Comparison of ENCODE assay signal across 10 mouse cellular contexts in genomic region chr9:45589867-45590266, GRCm38 (mm10).
DNase-seq lines count a peak whose midpoint lies in the region; ATAC-seq and TF ChIP-seq lines count a peak whose summit lies in the region.
"Had no signal": no experiment of that assay in that cellular context is flagged by ENCODE, and none has a peak within 500 bp of the region (broad histone marks: within the 10 kb centered on the region; RNA-seq: fewer than 3 reads in every experiment).

No protein-coding gene starts in this region.

- ATAC-seq in forebrain, embryonic 12.5 days (ENCODE audit: low FRiP score), result no peak
- ATAC-seq in liver, embryonic 11.5 days (replicated peaks; ENCODE audit: low FRiP score), result no peak
- ATAC-seq: Patski had no signal

- no peaks in the 10 kb centered on the region for H3K36me3 ChIP-seq in forebrain, embryonic 10.5 days (replicated peaks)
- no peaks in the 10 kb centered on the region for H3K36me3 ChIP-seq in forebrain, embryonic 12.5 days (replicated peaks)
- no peaks in the 10 kb centered on the region for H3K36me3 ChIP-seq in liver, adult 2 months (ENCODE audit: control insufficient read depth, insufficient read depth, low read length)
- H3K36me3 ChIP-seq in liver, embryonic 11.5 days (ENCODE audit: control insufficient read depth, insufficient read depth, low read length), result no peaks in the 10 kb centered on the region
- H3K36me3 ChIP-seq: heart, embryonic 13.5 days had no signal

- 71% methylated on average over 3 of the region's 3 CpGs for WGBS in forebrain, embryonic 10.5 days
- WGBS in forebrain, embryonic 12.5 days, result 75% methylated on average over 3 of the region's 3 CpGs
- WGBS in liver, adult 2 months, result 62% methylated on average over 3 of the region's 3 CpGs
- WGBS in liver, embryonic 11.5 days, result 81% methylated on average over 3 of the region's 3 CpGs

- no peak overlapping the region for H3K27ac ChIP-seq in forebrain, embryonic 10.5 days
- no peak overlapping the region for H3K27ac ChIP-seq in forebrain, embryonic 12.5 days
- H3K27ac ChIP-seq in liver, adult 2 months (replicated peaks; ENCODE audit: insufficient read depth, low read depth, low read length), result no peak overlapping the region
- H3K27ac ChIP-seq in liver, embryonic 11.5 days (ENCODE audit: low read depth, low read length), result no peak overlapping the region
- H3K27ac ChIP-seq: heart, embryonic 13.5 days had no signal

- H3K9me3 ChIP-seq in forebrain, embryonic 10.5 days, result no peaks in the 10 kb centered on the region
- no peaks in the 10 kb centered on the region for H3K9me3 ChIP-seq in forebrain, embryonic 12.5 days
- no peaks in the 10 kb centered on the region for H3K9me3 ChIP-seq in liver, embryonic 11.5 days (ENCODE audit: control insufficient read depth, low read length)
- H3K9me3 ChIP-seq: heart, embryonic 13.5 days had no signal

- H3K4me2 ChIP-seq in forebrain, embryonic 12.5 days, result no peak overlapping the region
- H3K4me2 ChIP-seq in liver, embryonic 11.5 days, result no peak overlapping the region
- H3K4me2 ChIP-seq: heart, embryonic 13.5 days had no signal

- DNase-seq in forebrain, embryonic 10.5 days (ENCODE audit: extremely low spot score, low spot score), result peak; percentile 42
- peak; percentile 19 for DNase-seq in liver, adult 2 months (ENCODE audit: extremely low read depth, low read depth, low spot score)
- no peak for DNase-seq in liver, embryonic 11.5 days (ENCODE audit: low spot score)
- DNase-seq in adrenal gland, postnatal 10 days, result peak; percentile 61
- DNase-seq in embryo, embryonic 11.5 days (ENCODE audit: low read depth, low spot score), result peak; percentile 22
- DNase-seq in kidney, postnatal 4 days, result peak; percentile 72 to 77
- peak; percentile 34 for DNase-seq in right cerebral cortex, postnatal 4 days

- H3K9ac ChIP-seq in forebrain, embryonic 12.5 days, result no peak overlapping the region
- H3K9ac ChIP-seq in liver, adult 2 months (ENCODE audit: low read depth, low read length), result no peak overlapping the region
- no peak overlapping the region for H3K9ac ChIP-seq in liver, embryonic 11.5 days (ENCODE audit: low read depth, low read length)
- H3K9ac ChIP-seq: heart, embryonic 13.5 days had no signal

- no peaks in the 10 kb centered on the region; the same call in 1 of the 2 replicates for H3K4me1 ChIP-seq in forebrain, embryonic 10.5 days
- peaks cover 14% of the 10 kb centered on the region for H3K4me1 ChIP-seq in forebrain, embryonic 12.5 days
- no peaks in the 10 kb centered on the region for H3K4me1 ChIP-seq in liver, adult 2 months (ENCODE audit: control insufficient read depth, insufficient read depth, low read length)
- H3K4me1 ChIP-seq in liver, embryonic 11.5 days (replicated peaks; ENCODE audit: control insufficient read depth, insufficient read depth, low read length), result no peaks in the 10 kb centered on the region
- H3K4me1 ChIP-seq: heart, embryonic 13.5 days had no signal

- H3K79me2 ChIP-seq in liver, adult 2 months (ENCODE audit: control insufficient read depth, insufficient read depth, low read length), result no peaks in the 10 kb centered on the region

- H3K4me3 ChIP-seq in forebrain, embryonic 10.5 days, result no peak overlapping the region
- no peak overlapping the region for H3K4me3 ChIP-seq in forebrain, embryonic 12.5 days (replicated peaks)
- H3K4me3 ChIP-seq in liver, adult 2 months (ENCODE audit: insufficient read depth, low read depth, low read length), result no peak overlapping the region
- H3K4me3 ChIP-seq in liver, embryonic 11.5 days (ENCODE audit: low read depth, low read length), result no peak overlapping the region
- H3K4me3 ChIP-seq: heart, embryonic 13.5 days had no signal

- no peak for TF ChIP-seq POLR2A in liver, adult 2 months (IDR thresholded peaks at IDR 0.05; ENCODE audit: extremely low read depth, insufficient read depth, low read length)

- peak; percentile 54; the same call in 1 of the 2 replicates for TF ChIP-seq CTCF in liver, adult 2 months (IDR thresholded peaks at IDR 0.05; ENCODE audit: low read depth, low read length)

- no peaks in the 10 kb centered on the region for H3K27me3 ChIP-seq in forebrain, embryonic 10.5 days (ENCODE audit: poor library complexity, severe bottlenecking)
- H3K27me3 ChIP-seq in forebrain, embryonic 12.5 days, result 0 out of 2 replicates have a peak, but pooled peaks cover 2% of the 10 kb centered on the region
- H3K27me3 ChIP-seq in liver, adult 2 months (ENCODE audit: control insufficient read depth, insufficient read depth, low read length), result no peaks in the 10 kb centered on the region
- no peaks in the 10 kb centered on the region for H3K27me3 ChIP-seq in liver, embryonic 11.5 days (replicated peaks; ENCODE audit: control insufficient read depth, insufficient read depth, low read length)
